Mouse (Mus musculus) cerebellum, postnatal 36 days (tissue): ENCODE results near the gene Tbc1d14.

Source experiments
- DNase-seq, 2 experiments: peaks; one replicate each; pipeline ENCODE4 v3.0.0; 2021 to 2022; ENCODE audit warnings: mixed read lengths in 2 of 2

Gene Tbc1d14

DNA sequence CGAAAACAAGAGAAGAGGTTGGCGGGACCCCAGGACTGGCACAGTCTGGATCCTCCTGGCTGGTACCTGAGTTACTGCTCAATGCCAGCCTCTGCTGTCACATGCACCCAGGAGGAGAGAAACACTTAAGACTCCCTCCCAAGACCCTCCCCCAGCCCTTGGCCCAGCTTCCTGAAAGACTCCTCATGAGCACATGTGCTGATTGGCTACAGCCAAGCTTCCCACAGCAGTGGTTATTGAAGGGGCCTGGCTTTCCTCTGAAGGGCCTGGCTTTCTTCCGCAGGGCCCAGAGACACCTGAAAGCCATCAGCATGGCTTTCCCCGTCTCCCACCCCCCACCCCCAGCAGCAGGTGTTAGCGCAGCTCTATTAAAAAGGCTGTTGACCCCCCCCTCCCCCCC is at the start of gene Tbc1d14:
Tbc1d14 (minus strand) TSS at position 101 of the 400 bp plus-strand sequence.
- DNase-seq = no peak

GRCm38 (mm10) chr5:36625612-36626011 is 32.5 kb upstream of the Tbc1d14 start:
- no peak for DNase-seq

DNA sequence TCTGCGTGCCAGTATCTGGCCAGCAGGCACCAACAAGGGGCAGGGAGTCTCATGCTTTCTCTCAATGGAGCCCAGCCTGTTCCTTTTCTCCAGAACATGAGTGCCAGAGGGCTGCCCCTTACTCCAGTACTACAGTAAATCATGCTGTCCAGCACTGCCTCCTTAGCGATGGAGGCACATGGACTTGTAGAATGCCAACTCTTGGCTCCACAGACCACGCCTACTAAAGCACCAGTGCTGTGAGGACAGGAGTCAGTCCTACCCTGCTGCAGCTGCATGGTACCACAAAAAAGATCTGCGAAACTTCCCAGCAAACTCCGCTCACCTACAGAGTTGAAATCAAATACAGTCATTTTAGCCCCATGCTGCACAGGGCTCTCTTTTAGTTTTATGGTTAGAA is 30.6 kb upstream of the Tbc1d14 start:
- DNase-seq = no peak

GRCm38 (mm10) chr5:36621058-36621449 is 28.0 kb upstream of the Tbc1d14 start:
- no peak for DNase-seq

- no peak for DNase-seq
Observed at GRCm38 (mm10) chr5:36620409-36621057, 27.5 kb upstream of the Tbc1d14 start.

- no peak for DNase-seq
Observed at GRCm38 (mm10) chr5:36618890-36619289, 25.8 kb upstream of the Tbc1d14 start.

DNA sequence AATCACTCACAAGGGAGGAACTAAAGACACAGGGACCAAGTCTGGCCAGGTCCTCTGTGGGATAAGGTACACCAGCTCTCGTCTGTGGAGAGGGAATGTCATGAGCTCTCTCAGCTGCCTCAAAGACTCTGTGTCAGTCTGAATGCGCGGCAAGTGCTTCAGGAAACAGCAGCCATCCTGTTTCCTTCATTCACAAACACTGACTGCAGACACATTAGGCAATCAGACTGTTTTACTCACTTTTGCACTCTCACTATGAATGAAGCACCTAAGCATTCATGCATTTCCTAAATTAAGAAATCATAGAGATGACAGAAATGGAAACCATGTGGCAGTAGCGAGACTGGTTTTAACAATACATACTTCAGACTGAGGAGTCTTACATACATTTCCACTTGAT is 25.3 kb upstream of the Tbc1d14 start:
- no peak for DNase-seq

- no peak for DNase-seq
Observed at GRCm38 (mm10) chr5:36614124-36614523, 21.0 kb upstream of the Tbc1d14 start.

GRCm38 (mm10) chr5:36608939-36609499 is 15.9 kb upstream of the Tbc1d14 start:
- DNase-seq = no peak

- DNase-seq = peak; percentile 70
Observed at GRCm38 (mm10) chr5:36603031-36603430, 10.0 kb upstream of the Tbc1d14 start.

DNA sequence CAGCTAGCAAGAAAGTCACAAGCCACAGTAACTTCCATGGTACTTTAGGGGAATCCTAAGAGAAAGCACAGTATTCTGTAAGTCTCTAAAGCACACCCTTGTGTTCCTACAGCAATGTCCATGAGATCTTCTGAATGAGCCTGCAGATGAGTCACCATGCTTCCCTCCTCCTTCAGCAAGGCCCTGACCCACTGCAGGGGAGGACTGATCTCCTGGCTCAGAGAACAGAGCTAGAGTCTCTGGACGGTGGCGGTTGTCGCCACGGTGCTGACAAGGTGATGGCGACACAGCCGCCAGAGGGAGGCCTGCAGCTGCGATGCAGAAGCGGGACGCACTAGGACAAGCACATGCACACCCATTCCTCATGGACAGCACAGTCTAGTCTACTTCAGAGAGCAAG is 9.0 kb upstream of the Tbc1d14 start:
- DNase-seq = no peak

DNA sequence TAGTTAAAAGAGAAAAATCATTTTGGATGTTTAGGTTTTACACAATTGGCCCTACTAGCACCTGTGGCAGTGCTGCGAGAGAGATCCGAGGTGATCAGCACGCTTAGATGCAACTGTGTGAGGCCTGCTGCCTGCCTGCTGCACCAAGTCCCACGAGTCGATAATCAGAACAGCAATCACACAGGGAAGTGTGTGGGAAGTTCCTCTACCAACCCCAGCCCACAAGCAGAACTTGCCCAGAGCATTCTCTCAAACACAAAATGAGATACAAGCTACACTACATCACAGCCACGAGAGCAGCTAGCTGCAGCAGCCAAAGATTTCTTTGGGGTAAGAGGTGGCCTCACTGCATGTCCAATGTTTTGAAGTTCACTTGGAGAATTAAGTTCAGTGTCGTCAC is 8.4 kb upstream of the Tbc1d14 start:
- no peak for DNase-seq

DNA sequence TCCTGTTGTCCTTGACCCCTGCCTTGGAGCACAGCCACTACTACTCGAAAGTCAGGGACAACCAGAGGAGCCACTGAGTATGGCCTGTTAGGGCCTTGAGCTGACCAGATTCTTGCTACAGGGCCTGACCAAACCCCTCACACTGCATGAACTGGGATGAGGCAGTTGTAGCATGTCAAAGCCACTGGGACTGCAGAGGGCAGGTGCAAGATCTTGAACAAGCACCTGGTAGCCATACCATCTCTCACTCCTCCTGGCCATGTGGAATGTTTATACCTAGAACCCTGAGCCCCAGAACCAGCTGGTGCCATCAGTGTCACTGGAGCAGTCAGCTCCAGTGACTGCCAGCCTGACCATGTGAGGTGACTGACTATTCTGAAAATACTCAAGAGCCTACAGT is 5.8 kb upstream of the Tbc1d14 start:
- no peak for DNase-seq

DNA sequence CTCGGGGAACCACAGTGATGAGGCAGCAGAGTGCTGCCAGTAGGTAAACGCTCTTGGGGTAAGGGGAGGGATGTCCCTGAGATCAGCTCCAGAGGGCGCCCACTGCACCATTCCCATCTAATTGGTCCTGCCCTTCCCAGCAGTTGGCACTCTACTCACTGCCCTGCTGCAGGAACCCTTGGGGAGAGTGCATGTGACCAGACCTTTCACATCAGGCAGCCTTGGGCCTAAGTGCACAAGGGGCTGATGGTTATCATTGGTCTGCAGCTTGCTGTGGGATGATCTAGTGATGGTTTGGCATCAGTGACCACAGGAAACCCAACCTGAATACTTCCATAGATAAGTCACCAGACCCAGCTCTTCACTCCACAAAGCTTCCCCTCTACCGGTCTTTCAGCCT is 4.6 kb upstream of the Tbc1d14 start:
- DNase-seq = no peak

- DNase-seq = no peak
Observed at GRCm38 (mm10) chr5:36596225-36596624, 3.1 kb upstream of the Tbc1d14 start.

DNA sequence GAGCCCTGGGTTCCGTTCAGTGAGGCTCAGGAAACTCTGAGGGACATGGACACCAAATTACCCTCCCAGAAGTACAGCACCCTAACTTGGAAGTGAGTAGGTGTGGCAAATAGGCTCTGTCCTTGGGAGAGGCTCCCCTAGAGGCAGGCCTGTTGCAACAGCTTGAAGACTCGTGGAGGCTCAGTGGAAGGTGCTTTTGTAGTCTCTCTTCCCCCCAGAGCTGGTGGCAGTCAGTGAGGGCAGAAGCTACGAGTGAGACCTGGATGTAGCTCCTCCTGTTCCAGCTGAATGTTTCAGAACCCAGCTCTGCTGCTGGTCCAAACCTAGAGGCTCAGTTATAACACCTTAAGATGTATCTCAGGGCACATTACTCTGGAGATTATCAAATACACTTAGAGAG is 2.0 kb upstream of the Tbc1d14 start:
- DNase-seq = no peak

DNA sequence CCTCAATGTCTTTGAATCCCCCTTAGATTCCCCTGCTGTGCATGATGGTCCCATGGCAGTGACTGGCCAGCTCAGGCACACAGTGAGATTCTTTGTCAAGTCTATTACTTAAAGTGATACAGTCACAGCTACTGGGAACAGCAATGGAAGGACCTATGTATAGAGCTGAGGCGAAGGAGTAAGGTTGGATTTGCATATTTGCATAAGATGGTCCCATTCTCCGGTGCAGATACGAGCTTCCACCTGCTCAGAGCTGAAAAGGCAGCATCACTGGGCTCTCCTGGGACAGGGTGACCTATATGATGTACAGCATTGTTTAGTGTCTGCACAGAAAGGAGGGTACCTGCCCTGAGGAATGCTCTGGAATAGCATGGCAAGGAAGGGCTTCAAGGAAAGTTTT is 1.3 kb upstream of the Tbc1d14 start:
- no peak for DNase-seq

- no peak for DNase-seq
Observed at GRCm38 (mm10) chr5:36590499-36590920, 2.6 kb downstream of the Tbc1d14 start.

DNA sequence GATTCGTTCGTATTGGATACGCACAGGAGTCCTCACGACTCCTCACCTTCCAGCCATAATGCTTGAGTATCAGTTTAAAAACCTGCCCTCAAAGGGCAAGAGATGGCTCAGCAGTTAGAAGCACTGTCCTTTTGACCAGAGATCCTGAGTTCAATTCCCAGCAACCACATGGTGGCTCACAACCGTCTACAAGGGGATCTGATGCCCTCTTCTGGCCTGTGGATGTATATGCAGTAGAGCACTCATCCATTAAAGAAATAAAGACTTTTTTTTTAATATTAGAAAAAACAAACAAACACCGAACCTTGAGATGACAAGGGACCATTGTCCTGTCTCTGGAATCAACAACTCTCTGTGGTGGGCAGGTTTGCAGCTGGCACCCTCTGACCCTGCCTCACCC is 8.8 kb downstream of the Tbc1d14 start:
- DNase-seq = no peak

- peak; percentile 96 to 98 for DNase-seq
Observed at GRCm38 (mm10) chr5:36581924-36582642, 11.0 kb downstream of the Tbc1d14 start.

- DNase-seq = no peak
Observed at GRCm38 (mm10) chr5:36581259-36581923, 11.7 kb downstream of the Tbc1d14 start.

DNA sequence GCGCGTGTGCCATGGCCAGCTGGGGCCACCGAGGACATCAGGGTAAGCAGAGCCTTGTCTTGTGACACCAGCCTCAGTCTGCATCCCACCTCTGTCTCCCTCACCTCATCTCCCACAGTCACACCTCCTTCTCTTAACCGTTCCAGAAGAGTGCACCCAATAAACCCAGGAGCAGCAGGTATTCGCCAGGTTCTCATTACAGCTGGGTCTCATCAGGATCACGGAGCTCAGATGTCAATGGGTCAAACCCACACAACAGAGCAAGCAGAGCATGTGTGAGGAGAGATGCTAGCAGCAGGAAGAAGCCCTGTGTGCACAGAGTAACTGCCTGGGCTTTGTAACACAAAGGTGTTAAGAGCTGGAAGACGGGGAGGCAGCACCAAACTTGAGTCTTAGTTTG is 13.1 kb downstream of the Tbc1d14 start:
- DNase-seq = no peak

GRCm38 (mm10) chr5:36578982-36579381 is 14.1 kb downstream of the Tbc1d14 start:
- DNase-seq = no peak

DNA sequence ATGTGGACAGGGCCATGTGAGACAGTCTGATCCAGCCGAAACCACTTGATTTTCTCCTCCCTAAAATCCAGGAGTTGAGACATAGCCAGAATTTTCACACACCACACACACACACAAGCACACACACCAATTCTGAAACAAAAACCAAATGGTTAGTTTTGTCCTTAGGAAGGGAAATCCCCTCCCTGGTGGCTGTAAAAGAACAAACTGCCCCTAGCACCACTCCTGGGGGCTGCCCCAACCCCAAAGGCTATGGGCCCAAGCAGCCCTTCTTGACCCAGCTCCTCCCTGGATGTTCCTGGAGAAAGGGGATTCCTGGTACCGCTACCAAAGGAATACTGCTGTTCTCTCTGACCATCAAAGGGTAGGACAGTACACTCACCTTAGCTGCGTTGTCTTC is 16.6 kb downstream of the Tbc1d14 start:
- no peak for DNase-seq
